Mouse (Mus musculus): ENCODE measurements around the gene Elf1. TPM values are rescaled to one million over a fixed set of nuclear protein-coding genes. Genes with fewer than 3 reads are reported as not detected.
A peak's percentile ranks its signal among the peaks of the same experiment; 100 is the strongest.
"Not testable (repeated sequence)": the region's sequence is repeated elsewhere in the genome, so short reads cannot be mapped to it uniquely, and the experiment has no call there.

Elf1 gene
- 10.5 and 11.0 TPM in 2 replicates for polyA plus RNA-seq (2016; fragmentation: Nextera tagmentation; extraction: Ambion mirVana)

DNA sequence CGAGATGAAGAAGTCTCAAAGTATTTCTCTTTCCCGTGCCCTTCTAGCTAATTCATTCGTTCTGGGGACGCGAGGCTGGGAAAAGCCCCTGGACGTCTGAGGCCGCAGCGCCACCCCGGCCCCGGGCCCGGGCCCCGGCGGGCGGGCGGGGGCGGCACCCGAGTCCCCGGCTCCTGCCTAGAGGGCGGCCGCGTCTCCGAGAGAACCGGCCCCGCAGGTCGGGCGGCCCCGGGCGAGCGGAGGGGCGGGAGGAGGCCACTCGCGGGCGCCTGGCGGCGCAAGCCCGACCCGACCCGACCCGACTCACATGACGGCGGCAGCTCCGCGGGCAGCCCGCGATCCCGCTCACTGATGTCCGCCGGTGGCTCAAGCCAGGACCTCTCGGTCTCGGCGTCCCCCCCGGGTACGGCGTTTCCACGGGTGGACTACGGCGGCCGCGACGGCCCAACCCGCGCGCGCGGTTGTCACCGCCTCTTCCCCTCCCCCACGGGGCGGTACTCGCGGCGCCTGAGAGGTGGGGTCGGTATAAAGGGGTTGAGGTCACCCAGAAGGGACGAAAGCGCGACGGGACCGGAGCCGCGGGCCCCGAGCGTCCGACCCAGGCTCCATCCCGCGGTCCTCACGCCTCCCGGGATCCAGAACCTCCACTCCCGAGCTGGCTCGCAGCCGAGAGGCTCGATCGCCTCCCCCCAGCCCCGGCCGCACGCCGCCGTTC, at the start of gene Elf1:
Gene Elf1, plus strand, starts transcription at position 571 of the 715 bp plus-strand sequence.
- H3K4me3 ChIP-seq, result peak within 1 kb of the TSS; percentile 74
- no peaks in the 10 kb centered on the region for H3K27me3 ChIP-seq (replicated peaks)
- H3K4me1 ChIP-seq (replicated peaks), result peaks cover 28% of the 10 kb centered on the region
- H3K4me2 ChIP-seq, result peak within 1 kb of the TSS; percentile 78
- H3K9ac ChIP-seq, result peak within 1 kb of the TSS; percentile 90
- H3K27ac ChIP-seq (ENCODE audit: poor library complexity, severe bottlenecking), result peak within 1 kb of the TSS; percentile 99
- H3K36me3 ChIP-seq, result peaks cover 24% of the 10 kb centered on the region
- no peaks in the 10 kb centered on the region for H3K9me3 ChIP-seq (replicated peaks)
- under 1% methylated on average over 89 of the region's 96 CpGs for WGBS
- peak; percentile 89 for ATAC-seq (ENCODE audit: insufficient number of reproducible peaks, low FRiP score)

DNA sequence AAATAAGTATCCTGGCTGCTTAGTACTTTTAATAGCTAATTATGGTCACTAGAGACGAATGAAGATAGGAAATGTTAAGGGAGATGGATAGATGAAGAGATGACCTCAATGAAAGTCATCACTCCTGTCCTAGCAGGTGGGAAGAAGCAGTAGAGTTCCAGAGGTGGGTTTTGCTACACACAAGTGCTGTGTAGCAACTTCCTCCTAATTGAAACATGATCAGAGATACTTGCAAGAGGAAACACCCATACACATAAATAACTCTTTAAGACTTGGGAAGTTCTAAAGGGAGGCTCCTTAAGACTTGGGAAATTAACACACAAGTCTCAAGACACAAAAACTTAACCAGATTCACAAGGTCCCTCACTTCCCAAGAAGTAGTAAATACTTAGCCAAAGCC, 46.9 kb upstream of the Elf1 start:
- Histone ChIP-seq H3K9me3 (replicated peaks) (peaks cover 2% of the 10 kb centered on the region; the same call in 1 of the 2 replicates), H3K27me3 (replicated peaks) (no peaks in the 10 kb centered on the region), H3K4me3 (no peak overlapping the region), H3K9ac (no peak overlapping the region), H3K36me3 (no peaks in the 10 kb centered on the region), H3K27ac (ENCODE audit: poor library complexity, severe bottlenecking) (no peak overlapping the region), H3K4me1 (replicated peaks) (no peaks in the 10 kb centered on the region), H3K4me2 (no peak overlapping the region)
- 65% methylated on average over 1 of the region's 1 CpGs for WGBS
- no peak for ATAC-seq (ENCODE audit: insufficient number of reproducible peaks, low FRiP score)

DNA sequence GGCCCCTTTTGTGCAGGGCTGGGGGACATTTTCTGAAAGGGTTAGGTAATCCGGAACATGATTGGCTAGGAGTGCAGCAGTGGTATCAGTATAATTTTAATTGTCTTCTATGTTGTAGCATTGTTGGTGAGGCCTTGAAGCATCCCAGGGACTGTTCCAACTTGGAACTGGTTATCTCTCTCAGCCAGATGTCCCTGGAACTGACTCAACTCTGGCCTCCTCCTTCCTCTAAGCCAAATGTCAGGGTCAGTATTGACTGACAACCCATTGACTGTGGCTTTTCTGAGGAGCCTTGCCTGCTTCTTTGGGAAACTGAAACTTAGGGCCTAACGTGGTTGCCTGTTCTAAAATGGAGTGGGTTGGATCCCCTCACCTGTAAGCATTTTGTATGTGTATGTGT, 40.3 kb upstream of the Elf1 start:
- H3K4me2 ChIP-seq, result no peak overlapping the region
- no peak overlapping the region for H3K27ac ChIP-seq (ENCODE audit: poor library complexity, severe bottlenecking)
- no peaks in the 10 kb centered on the region for H3K4me1 ChIP-seq (replicated peaks)
- 80% methylated on average over 2 of the region's 2 CpGs for WGBS
- H3K27me3 ChIP-seq (replicated peaks), result no peaks in the 10 kb centered on the region
- peaks cover 6% of the 10 kb centered on the region; the same call in 1 of the 2 replicates for H3K9me3 ChIP-seq (replicated peaks)
- no peak for ATAC-seq (ENCODE audit: insufficient number of reproducible peaks, low FRiP score)
- no peaks in the 10 kb centered on the region for H3K36me3 ChIP-seq
- H3K9ac ChIP-seq, result no peak overlapping the region
- H3K4me3 ChIP-seq, result no peak overlapping the region

GRCm38 (mm10) chr14:79441441-79441840, 39.6 kb upstream of the Elf1 start:
- H3K4me3 ChIP-seq, result no peak overlapping the region
- H3K36me3 ChIP-seq, result no peaks in the 10 kb centered on the region
- H3K9ac ChIP-seq, result no peak overlapping the region
- no peaks in the 10 kb centered on the region for H3K27me3 ChIP-seq (replicated peaks)
- peaks cover 6% of the 10 kb centered on the region; the same call in 1 of the 2 replicates for H3K9me3 ChIP-seq (replicated peaks)
- H3K4me2 ChIP-seq, result no peak overlapping the region
- no peak overlapping the region for H3K27ac ChIP-seq (ENCODE audit: poor library complexity, severe bottlenecking)
- no peak for ATAC-seq (ENCODE audit: insufficient number of reproducible peaks, low FRiP score)
- 73% methylated on average over 5 of the region's 5 CpGs for WGBS
- no peaks in the 10 kb centered on the region for H3K4me1 ChIP-seq (replicated peaks)

DNA sequence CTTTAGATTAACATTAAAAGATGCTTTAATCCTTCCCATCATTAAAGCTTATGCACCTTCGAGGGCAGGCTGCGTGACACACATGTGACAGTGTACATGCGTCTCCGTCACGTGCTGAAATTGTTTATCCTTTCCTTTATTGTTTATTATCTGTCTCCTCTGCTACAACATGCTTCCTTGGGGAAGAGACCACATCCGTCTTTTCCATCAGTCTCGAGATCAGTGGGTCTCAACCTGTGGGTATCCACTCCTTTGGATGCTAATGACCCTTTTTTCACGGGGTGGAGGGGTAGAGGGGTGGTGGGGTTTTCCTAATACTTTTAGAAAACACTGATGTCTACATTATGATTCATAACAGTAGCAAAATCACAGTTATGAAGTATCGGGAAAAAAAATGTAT, 36.4 kb upstream of the Elf1 start:
- H3K9me3 ChIP-seq (replicated peaks), result peaks cover 3% of the 10 kb centered on the region; the same call in 1 of the 2 replicates
- H3K4me2 ChIP-seq, result no peak overlapping the region
- no peaks in the 10 kb centered on the region for H3K27me3 ChIP-seq (replicated peaks)
- no peak overlapping the region for H3K9ac ChIP-seq
- WGBS, result 84% methylated on average over 9 of the region's 9 CpGs
- no peak overlapping the region for H3K27ac ChIP-seq (ENCODE audit: poor library complexity, severe bottlenecking)
- H3K4me3 ChIP-seq, result no peak overlapping the region
- no peaks in the 10 kb centered on the region for H3K4me1 ChIP-seq (replicated peaks)
- no peaks in the 10 kb centered on the region for H3K36me3 ChIP-seq
- no peak for ATAC-seq (ENCODE audit: insufficient number of reproducible peaks, low FRiP score)

GRCm38 (mm10) chr14:79445055-79445620, 35.9 kb upstream of the Elf1 start:
- no peaks in the 10 kb centered on the region for H3K4me1 ChIP-seq (replicated peaks)
- no peak overlapping the region for H3K9ac ChIP-seq
- no peaks in the 10 kb centered on the region for H3K27me3 ChIP-seq (replicated peaks)
- H3K9me3 ChIP-seq (replicated peaks), result no peaks in the 10 kb centered on the region
- no peak overlapping the region for H3K4me2 ChIP-seq
- no peaks in the 10 kb centered on the region for H3K36me3 ChIP-seq
- 71% methylated on average over 16 of the region's 16 CpGs for WGBS
- ATAC-seq (ENCODE audit: insufficient number of reproducible peaks, low FRiP score), result no peak
- H3K27ac ChIP-seq (ENCODE audit: poor library complexity, severe bottlenecking), result no peak overlapping the region
- no peak overlapping the region for H3K4me3 ChIP-seq

DNA sequence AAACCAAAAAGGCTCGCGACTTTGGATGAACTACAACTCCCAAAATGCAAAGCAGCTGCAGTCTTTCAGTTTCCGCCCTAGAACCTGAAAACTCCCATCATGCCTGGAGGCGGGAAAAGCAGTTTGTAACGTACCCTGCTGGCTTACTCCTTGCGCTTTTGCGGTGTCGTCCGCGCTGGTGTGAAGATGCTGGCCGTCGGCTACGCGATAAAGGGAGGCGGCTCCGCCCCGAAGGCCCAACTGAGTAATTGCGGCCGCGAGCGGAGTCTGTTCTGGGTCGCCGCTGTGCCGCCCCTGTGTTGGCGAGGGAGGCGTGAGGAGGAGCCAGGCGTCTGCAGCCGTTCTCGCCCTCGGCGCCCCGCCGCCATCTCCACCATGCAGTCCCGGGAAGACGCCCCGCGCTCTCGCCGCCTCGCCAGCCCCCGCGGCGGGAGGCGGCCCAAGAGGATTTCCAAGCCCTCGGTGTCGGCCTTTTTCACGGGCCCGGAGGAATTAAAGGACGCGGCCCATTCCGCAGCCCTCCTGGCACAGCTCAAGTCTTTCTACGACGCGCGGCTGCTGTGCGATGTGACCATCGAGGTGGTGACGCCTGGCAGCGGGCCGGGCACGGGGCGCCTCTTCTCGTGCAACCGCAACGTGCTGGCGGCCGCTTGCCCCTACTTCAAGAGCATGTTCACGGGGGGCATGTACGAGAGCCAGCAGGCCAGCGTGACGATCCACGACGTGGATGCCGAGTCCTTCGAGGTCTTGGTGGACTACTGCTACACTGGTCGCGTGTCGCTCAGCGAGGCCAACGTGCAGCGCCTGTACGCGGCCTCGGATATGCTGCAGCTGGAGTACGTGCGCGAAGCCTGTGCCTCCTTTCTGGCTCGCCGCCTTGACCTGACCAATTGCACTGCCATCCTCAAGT, 29.1 kb upstream of the Elf1 start, which contains the start of gene Kbtbd6:
Gene Kbtbd6, plus strand, starts transcription at position 155 of the 910 bp plus-strand sequence.
- H3K27me3 ChIP-seq (replicated peaks); H3K27ac ChIP-seq (ENCODE audit: poor library complexity, severe bottlenecking); H3K36me3 ChIP-seq; H3K4me1 ChIP-seq (replicated peaks); H3K9me3 ChIP-seq (replicated peaks): not testable (repeated sequence)
- ATAC-seq (ENCODE audit: insufficient number of reproducible peaks, low FRiP score), result peak; percentile 90
- peak within 1 kb of the TSS; percentile 39 for H3K9ac ChIP-seq
- 19% methylated on average over 42 of the region's 89 CpGs for WGBS
- peak within 1 kb of the TSS; percentile 52 for H3K4me3 ChIP-seq
- peak within 1 kb of the TSS; percentile 65 for H3K4me2 ChIP-seq

DNA sequence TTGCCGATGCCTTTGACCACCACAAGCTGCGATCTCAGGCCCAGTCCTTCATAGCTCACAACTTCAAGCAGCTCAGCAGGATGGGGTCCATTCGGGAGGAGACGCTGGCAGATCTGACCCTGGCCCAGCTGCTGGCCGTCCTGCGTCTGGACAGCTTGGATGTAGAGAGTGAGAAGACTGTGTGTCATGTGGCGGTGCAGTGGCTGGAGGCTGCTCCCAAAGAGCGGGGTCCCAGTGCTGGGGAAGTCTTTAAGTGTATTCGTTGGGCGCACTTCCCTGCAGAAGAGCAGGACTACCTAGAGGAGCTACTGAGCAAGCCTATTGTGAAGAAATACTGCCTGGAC, 28.4 kb upstream of the Elf1 start:
- WGBS, result 85% methylated on average over 8 of the region's 10 CpGs
- not testable (repeated sequence) for H3K4me1 ChIP-seq (replicated peaks); ATAC-seq (ENCODE audit: insufficient number of reproducible peaks, low FRiP score); H3K4me2 ChIP-seq; H3K27ac ChIP-seq (ENCODE audit: poor library complexity, severe bottlenecking); H3K9me3 ChIP-seq (replicated peaks); H3K4me3 ChIP-seq; H3K9ac ChIP-seq; H3K36me3 ChIP-seq; H3K27me3 ChIP-seq (replicated peaks)

GRCm38 (mm10) chr14:79460401-79460800, 20.6 kb upstream of the Elf1 start:
- Histone ChIP-seq H3K4me2 (no peak overlapping the region), H3K36me3 (peaks cover 39% of the 10 kb centered on the region), H3K4me3 (no peak overlapping the region), H3K9ac (no peak overlapping the region), H3K4me1 (replicated peaks) (no peaks in the 10 kb centered on the region), H3K27me3 (replicated peaks) (no peaks in the 10 kb centered on the region), H3K9me3 (replicated peaks) (no peaks in the 10 kb centered on the region), H3K27ac (ENCODE audit: poor library complexity, severe bottlenecking) (no peak overlapping the region)
- 79% methylated on average over 1 of the region's 1 CpGs for WGBS
- no peak for ATAC-seq (ENCODE audit: insufficient number of reproducible peaks, low FRiP score)

DNA sequence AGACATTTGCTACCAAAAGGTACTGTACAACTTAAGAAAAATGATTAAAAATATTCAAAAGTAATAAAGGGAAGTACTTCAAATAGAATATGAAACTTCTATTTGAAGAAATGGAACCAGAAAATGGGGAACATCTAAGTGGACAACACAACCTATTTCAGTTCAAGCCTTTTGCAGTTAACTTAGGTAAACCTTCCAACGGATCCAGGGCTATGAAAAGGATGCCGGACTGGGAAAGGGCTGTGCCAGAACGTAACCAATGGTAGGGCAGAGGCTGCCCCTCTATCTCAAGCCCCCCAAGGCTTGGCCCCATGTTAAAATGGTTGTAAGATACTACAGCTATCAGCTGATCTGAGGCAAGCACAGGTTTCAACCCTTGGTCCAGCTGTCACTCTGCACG, 20.0 kb upstream of the Elf1 start:
- Histone ChIP-seq H3K4me2 (no peak overlapping the region), H3K9ac (no peak overlapping the region), H3K27ac (ENCODE audit: poor library complexity, severe bottlenecking) (no peak overlapping the region), H3K4me1 (replicated peaks) (no peaks in the 10 kb centered on the region), H3K36me3 (peaks cover 44% of the 10 kb centered on the region), H3K4me3 (no peak overlapping the region), H3K9me3 (replicated peaks) (no peaks in the 10 kb centered on the region), H3K27me3 (replicated peaks) (no peaks in the 10 kb centered on the region)
- WGBS, result 93% methylated on average over 4 of the region's 4 CpGs
- ATAC-seq (ENCODE audit: insufficient number of reproducible peaks, low FRiP score), result no peak

- Histone ChIP-seq H3K27ac (ENCODE audit: poor library complexity, severe bottlenecking) (no peak overlapping the region), H3K36me3 (peaks cover 70% of the 10 kb centered on the region), H3K4me1 (replicated peaks) (no peaks in the 10 kb centered on the region), H3K4me3 (no peak overlapping the region), H3K9me3 (replicated peaks) (no peaks in the 10 kb centered on the region), H3K9ac (no peak overlapping the region), H3K27me3 (replicated peaks) (no peaks in the 10 kb centered on the region), H3K4me2 (no peak overlapping the region)
- no peak for ATAC-seq (ENCODE audit: insufficient number of reproducible peaks, low FRiP score)
- 87% methylated on average over 1 of the region's 1 CpGs for WGBS
Observed at GRCm38 (mm10) chr14:79465623-79466022, 15.4 kb upstream of the Elf1 start.

All from heart, embryonic 12.5 days (tissue).